Mouse (Mus musculus) myocyte (in vitro differentiated cells): ENCODE measurements around the gene Olfr1167.

Experiments used
- CEBPB ChIP-seq: IDR thresholded peaks from 2 replicates; pipeline ENCODE4 v1.6.1; 2011; ENCODE audit warnings: mild to moderate bottlenecking, moderate library complexity; ENCODE audit not compliant: poor library complexity, insufficient read depth, severe bottlenecking
- E2F4 ChIP-seq: IDR thresholded peaks from one replicate; pipeline ENCODE4 v1.6.1; 2011; ENCODE audit warnings: mild to moderate bottlenecking, control low read depth, moderate library complexity; ENCODE audit not compliant: insufficient read depth
- MAX ChIP-seq: IDR thresholded peaks from one replicate; pipeline ENCODE4 v1.6.1; 2011; ENCODE audit warnings: low read depth, mild to moderate bottlenecking, control low read depth
- MYOD1 ChIP-seq, 3 experiments: IDR thresholded peaks; one replicate each; pipeline ENCODE4 v1.6.1; 2011; ENCODE audit warnings: control low read depth in 2 of 3, low read depth in 2 of 3, mild to moderate bottlenecking in 2 of 3, moderate library complexity in 1 of 3; ENCODE audit not compliant: insufficient read length in 2 of 3, control insufficient read depth in 1 of 3
- MYOG ChIP-seq, 3 experiments: IDR thresholded peaks; one replicate each; pipeline ENCODE4 v1.6.1; 2011; ENCODE audit warnings: control low read depth in 2 of 3, low read depth in 2 of 3, mild to moderate bottlenecking in 2 of 3; ENCODE audit not compliant: insufficient read length in 2 of 3, control insufficient read depth in 1 of 3, insufficient read depth in 1 of 3
- POLR2A ChIP-seq: IDR thresholded peaks from one replicate; pipeline ENCODE4 v1.6.1; 2011; ENCODE audit warnings: low read depth, mild to moderate bottlenecking, control low read depth, moderate library complexity; ENCODE audit not compliant: insufficient read length
- POLR2AphosphoS2 ChIP-seq: IDR thresholded peaks from one replicate; pipeline ENCODE4 v1.6.1; 2011; ENCODE audit warnings: low read depth, control low read depth; ENCODE audit not compliant: insufficient read length
- REST ChIP-seq: IDR thresholded peaks from one replicate; pipeline ENCODE4 v1.6.1; 2011; ENCODE audit warnings: mild to moderate bottlenecking, control low read depth, moderate library complexity; ENCODE audit not compliant: insufficient read depth, insufficient read length
- SRF ChIP-seq: IDR thresholded peaks from one replicate; pipeline ENCODE4 v1.6.1; 2011; ENCODE audit warnings: low read depth; ENCODE audit not compliant: control insufficient read depth, insufficient read length
- TCF12 ChIP-seq: IDR thresholded peaks from one replicate; pipeline ENCODE4 v1.6.1; 2011; ENCODE audit warnings: mild to moderate bottlenecking, control low read depth; ENCODE audit not compliant: poor library complexity, insufficient read depth, severe bottlenecking
- TCF3 ChIP-seq: IDR thresholded peaks from one replicate; pipeline ENCODE4 v1.6.1; 2011; ENCODE audit warnings: low read depth, control low read depth; ENCODE audit not compliant: insufficient read length
- USF1 ChIP-seq: IDR thresholded peaks from one replicate; pipeline ENCODE4 v1.6.1; 2011; ENCODE audit warnings: low read depth, mild to moderate bottlenecking, control low read depth, moderate library complexity

DNA sequence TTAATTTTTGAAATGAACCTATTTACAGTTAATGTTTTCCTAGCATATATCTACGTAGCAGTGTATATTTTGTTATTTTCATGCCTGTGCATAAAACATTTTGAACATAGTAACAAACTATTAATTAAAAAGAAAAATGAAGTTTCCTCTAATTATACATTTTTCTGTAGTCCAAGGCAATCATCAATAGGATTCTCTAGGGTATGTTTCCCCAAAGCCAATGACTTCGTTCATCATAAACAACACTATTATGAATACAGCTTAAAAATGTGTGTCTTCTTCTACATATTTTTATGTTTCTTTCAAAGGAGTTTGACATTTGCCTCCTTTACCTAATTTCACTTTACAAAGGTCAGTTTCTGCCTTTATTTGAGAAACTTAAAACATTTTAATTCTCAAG lies 26.6 kb upstream of the Olfr1167 start, which contains the start of gene Olfr1168:
- TF ChIP-seq POLR2A, result no peak
- TF ChIP-seq MAX, result no peak
- no peak for TF ChIP-seq MYOD1 (IDR thresholded peaks at IDR 0.05; ENCODE audit: control insufficient read depth in 1 of 3, insufficient read length in 2 of 3, low read depth in 2 of 3)
- TF ChIP-seq USF1, result no peak
- no peak for TF ChIP-seq REST
- no peak for TF ChIP-seq CEBPB
- TF ChIP-seq SRF, result no peak
- TF ChIP-seq TCF12, result no peak
- TF ChIP-seq MYOG (IDR thresholded peaks at IDR 0.05; ENCODE audit: control insufficient read depth in 1 of 3, insufficient read depth in 1 of 3, insufficient read length in 2 of 3, low read depth in 2 of 3), result no peak
- TF ChIP-seq E2F4, result no peak
- TF ChIP-seq POLR2AphosphoS2, result no peak
- TF ChIP-seq TCF3, result no peak
